Mouse (Mus musculus) heart, embryonic 14.5 days (tissue): ENCODE measurements around the gene Zfyve26. TPM values are rescaled to one million over a fixed set of nuclear protein-coding genes. Genes with fewer than 3 reads are reported as not detected.
A peak's percentile ranks its signal among the peaks of the same experiment; 100 is the strongest.

ENCODE experiments used
- ATAC-seq: fragments of 200-750 bp; cut with Nextera tagmentation; 2 replicates; pipeline ENCODE4 v1.8.0; 2017; ENCODE audit warnings: low read depth, moderate TSS enrichment; ENCODE audit not compliant: insufficient number of reproducible peaks, insufficient read depth, low FRiP score
- H3K27ac ChIP-seq, 2 experiments: fragments of 200-500 bp in 1 of 2; fragments of 300-500 bp in 1 of 2; sonication (generic) in 1 of 2; replicated peaks in 1 of 2; 2 replicates each; pipeline ENCODE4 v1.5.1; 2012 to 2014; ENCODE audit warnings: low read depth in 2 of 2, low read length in 2 of 2, control low read depth in 1 of 2, mild to moderate bottlenecking in 1 of 2, mixed read lengths in 1 of 2; ENCODE audit not compliant: control insufficient read depth in 1 of 2, insufficient read depth in 1 of 2
- H3K27me3 ChIP-seq: fragments of 300-500 bp; sonication (generic); 2 replicates; pipeline ENCODE4 v1.6.1; 2014; ENCODE audit warnings: mild to moderate bottlenecking, low read length, control low read depth; ENCODE audit not compliant: control insufficient read depth, insufficient read depth
- H3K36me3 ChIP-seq: fragments of 300-500 bp; sonication (generic); 2 replicates; pipeline ENCODE4 v1.6.1; 2014; ENCODE audit warnings: mild to moderate bottlenecking, control low read depth, low read length, mixed read lengths; ENCODE audit not compliant: control insufficient read depth, insufficient read depth
- H3K4me1 ChIP-seq, 2 experiments: fragments of 200-500 bp in 1 of 2; fragments of 300-500 bp in 1 of 2; sonication (generic) in 1 of 2; 2 replicates each; pipeline ENCODE4 v1.6.1; 2012 to 2014; ENCODE audit warnings: low read length in 2 of 2, control low read depth in 1 of 2, mixed read lengths in 1 of 2; ENCODE audit not compliant: control insufficient read depth in 2 of 2, insufficient read depth in 2 of 2
- H3K4me2 ChIP-seq: fragments of 300-500 bp; sonication (generic); 2 replicates; pipeline ENCODE4 v1.6.1; 2014; ENCODE audit warnings: mild to moderate bottlenecking, low read length
- H3K4me3 ChIP-seq, 2 experiments: fragments of 200-500 bp in 1 of 2; fragments of 300-500 bp in 1 of 2; sonication (generic) in 1 of 2; 2 replicates each; pipeline ENCODE4 v1.5.1; 2012 to 2014; ENCODE audit warnings: low read length in 2 of 2, mild to moderate bottlenecking in 2 of 2, control low read depth in 1 of 2, low read depth in 1 of 2, moderate library complexity in 1 of 2; ENCODE audit not compliant: control insufficient read depth in 1 of 2, insufficient read depth in 1 of 2
- H3K9ac ChIP-seq: fragments of 300-500 bp; sonication (generic); 2 replicates; pipeline ENCODE4 v1.6.1; 2014; ENCODE audit warnings: mild to moderate bottlenecking, low read length
- H3K9me3 ChIP-seq: fragments of 300-500 bp; sonication (generic); 2 replicates; pipeline ENCODE4 v1.6.1; 2016; ENCODE audit warnings: low read length, control low read depth; ENCODE audit not compliant: control insufficient read depth
- WGBS: fragments of 180-500 bp; shearing (Covaris S2); extraction: QIAGEN DNeasy Blood & Tissue Kit; methylation state at CpG from one replicate; pipeline ENCODE4 v1.1.7; 2014; 5-methylcytosine and 5-hydroxymethylcytosine counted together
- polyA plus RNA-seq: library from polyadenylated mRNA; unstranded; fragments of >200 nt; fragmentation: Nextera tagmentation; extraction: Ambion mirVana; gene quantifications from 2 replicates; pipeline ENCODE4 v1.2.1, GENCODE M21; 2014

Zfyve26 gene
- polyA plus RNA-seq, 1 experiment from 2014 or later, result 11.1 TPM

DNA sequence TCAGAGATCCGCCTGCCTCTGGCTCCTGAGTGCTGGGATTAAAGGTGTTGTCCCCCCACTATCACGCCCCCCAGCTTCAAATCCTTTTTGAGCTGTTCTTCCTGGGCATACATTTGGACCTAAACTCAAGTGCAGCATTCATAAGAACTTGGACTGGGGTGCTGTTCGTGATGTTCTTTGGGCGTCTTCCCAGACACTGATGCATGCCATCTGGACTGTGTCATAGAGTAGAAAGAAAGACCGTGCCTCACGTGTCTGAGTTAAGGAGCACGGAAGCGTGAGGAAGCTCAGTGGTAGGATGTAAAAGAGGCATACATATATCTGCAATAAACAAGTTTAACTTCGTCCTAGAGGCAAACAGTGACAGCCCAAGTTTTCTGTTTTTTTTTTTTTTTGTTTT, 5.7 kb upstream of the Zfyve26 start:
- ATAC-seq, result no peak
- Histone ChIP-seq H3K36me3 (0 out of 2 replicates have a peak, but pooled peaks cover 2% of the 10 kb centered on the region), H3K4me3 (no peak overlapping the region), H3K9me3 (no peaks in the 10 kb centered on the region), H3K27ac (no peak overlapping the region), H3K9ac (no peak overlapping the region), H3K27me3 (no peaks in the 10 kb centered on the region), H3K4me1 (peaks cover 0 to 6% of the 10 kb centered on the region in 2 experiments; a peak in 2 of 4 replicates), H3K4me2 (no peak overlapping the region)
- 72% methylated on average over 9 of the region's 9 CpGs for WGBS

DNA sequence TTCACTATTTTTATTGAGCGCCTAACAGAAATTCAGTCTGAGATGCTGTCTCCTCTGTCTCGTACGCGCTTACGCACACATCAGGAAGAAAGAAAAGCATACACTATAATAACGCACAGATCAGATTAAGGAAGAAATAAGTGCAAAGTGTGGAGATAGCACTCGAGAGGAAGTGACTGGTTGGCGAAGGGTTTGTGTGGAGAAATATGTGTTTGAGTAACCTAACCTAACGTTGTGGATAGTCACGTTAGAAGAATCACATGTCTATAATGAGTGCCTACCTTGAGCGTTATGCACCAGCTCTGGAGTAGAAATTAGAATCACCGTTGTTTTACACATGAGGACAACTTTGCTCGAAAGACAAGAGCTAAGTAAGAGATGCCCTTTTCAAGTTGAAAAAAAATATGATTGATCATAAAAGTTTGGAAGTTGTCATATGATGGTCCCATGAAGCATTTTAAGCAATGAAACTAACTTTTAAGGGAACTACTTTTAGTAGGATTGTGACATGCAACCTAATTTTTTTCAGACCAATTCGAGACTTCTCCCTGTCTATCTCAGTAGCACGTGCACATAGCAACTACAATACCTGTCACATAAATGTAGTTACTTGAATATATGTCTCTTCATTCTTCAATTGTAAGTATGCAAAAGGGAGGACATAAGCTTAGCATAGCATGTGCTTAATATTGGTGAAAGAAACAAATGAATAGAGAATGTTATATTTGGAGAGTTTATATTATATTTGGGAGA, 2.0 kb upstream of the Zfyve26 start:
- Histone ChIP-seq H3K9me3 (no peaks in the 10 kb centered on the region), H3K9ac (peak overlapping the region; percentile 71), H3K27ac (no peak overlapping the region), H3K36me3 (0 out of 2 replicates have a peak, but pooled peaks cover 13% of the 10 kb centered on the region), H3K4me3 (peak overlapping the region; percentile 57 to 97; a peak in 3 of 4 replicates), H3K27me3 (no peaks in the 10 kb centered on the region), H3K4me1 (peaks cover 0 to 19% of the 10 kb centered on the region in 2 experiments; a peak in 2 of 4 replicates), H3K4me2 (peak overlapping the region; percentile 92)
- ATAC-seq, result no peak
- WGBS, result 14% methylated on average over 15 of the region's 15 CpGs

DNA sequence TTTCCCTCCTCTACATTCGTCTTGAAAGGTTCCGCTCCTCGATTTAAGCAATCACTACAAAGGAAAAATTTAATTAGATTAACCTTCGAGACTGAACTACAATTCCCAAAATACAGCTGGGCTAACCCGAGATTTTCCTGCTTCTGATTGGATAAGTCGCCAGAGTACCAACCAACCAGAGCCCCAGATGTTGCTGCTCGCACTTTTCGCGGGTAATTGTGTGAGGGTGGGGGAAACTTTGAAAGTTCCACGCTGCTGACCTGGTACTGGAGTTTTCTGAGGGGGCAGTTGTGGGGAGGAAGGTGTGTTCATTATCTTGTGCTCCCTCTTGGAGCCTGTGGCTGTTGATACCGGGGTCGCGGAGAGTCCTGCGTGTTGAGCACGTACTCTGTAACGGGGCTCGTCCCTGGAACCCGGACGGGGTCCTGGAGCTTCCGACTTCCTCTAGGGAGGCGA, 1.0 kb upstream of the Zfyve26 start, which contains the start of gene Rad51b:
Gene Rad51b (plus strand): TSS at position 162 of the 456 bp plus-strand sequence.
- under 1% methylated on average over 21 of the region's 21 CpGs for WGBS
- Histone ChIP-seq H3K9ac (peak within 1 kb of the TSS; percentile 71), H3K4me3 (peak within 1 kb of the TSS; percentile 57 to 97), H3K9me3 (no peaks in the 10 kb centered on the region), H3K4me2 (peak within 1 kb of the TSS; percentile 92), H3K36me3 (0 out of 2 replicates have a peak, but pooled peaks cover 16% of the 10 kb centered on the region), H3K27me3 (no peaks in the 10 kb centered on the region), H3K4me1 (peaks cover 0 to 19% of the 10 kb centered on the region in 2 experiments; a peak in 2 of 4 replicates), H3K27ac (peak within 1 kb of the TSS; percentile 56 to 84)
- peak; percentile 72 for ATAC-seq

- H3K36me3 ChIP-seq, result peaks cover 41% of the 10 kb centered on the region
- H3K4me2 ChIP-seq, result no peak overlapping the region
- ATAC-seq, result no peak
- no peaks in the 10 kb centered on the region for H3K27me3 ChIP-seq
- no peak overlapping the region for H3K4me3 ChIP-seq
- H3K27ac ChIP-seq, result no peak overlapping the region
- no peak overlapping the region for H3K9ac ChIP-seq
- H3K4me1 ChIP-seq, result peaks cover 0 to 15% of the 10 kb centered on the region in 2 experiments; a peak in 2 of 4 replicates
- WGBS, result 87% methylated on average over 6 of the region's 6 CpGs
- H3K9me3 ChIP-seq, result no peaks in the 10 kb centered on the region
These were observed 3.2 kb downstream of the Zfyve26 start for GRCm38 (mm10) chr12:79292874-79293273.

GRCm38 (mm10) chr12:79282595-79282994, 13.5 kb downstream of the Zfyve26 start:
- Histone ChIP-seq H3K9me3 (no peaks in the 10 kb centered on the region), H3K9ac (no peak overlapping the region), H3K4me2 (no peak overlapping the region), H3K4me3 (no peak overlapping the region), H3K4me1 (no peaks in the 10 kb centered on the region), H3K36me3 (peaks cover 97% of the 10 kb centered on the region), H3K27me3 (no peaks in the 10 kb centered on the region), H3K27ac (no peak overlapping the region)
- no peak for ATAC-seq
- WGBS, result 87% methylated on average over 8 of the region's 8 CpGs

- H3K4me3 ChIP-seq, result no peak overlapping the region
- H3K4me1 ChIP-seq, result no peaks in the 10 kb centered on the region
- no peak overlapping the region for H3K4me2 ChIP-seq
- no peak overlapping the region for H3K9ac ChIP-seq
- no peaks in the 10 kb centered on the region for H3K9me3 ChIP-seq
- H3K27ac ChIP-seq, result no peak overlapping the region
- ATAC-seq, result no peak
- WGBS, result 85% methylated on average over 13 of the region's 13 CpGs
- H3K36me3 ChIP-seq, result peaks cover 95% of the 10 kb centered on the region
- H3K27me3 ChIP-seq, result no peaks in the 10 kb centered on the region
These were observed 16.5 kb downstream of the Zfyve26 start for GRCm38 (mm10) chr12:79279513-79280115.

DNA sequence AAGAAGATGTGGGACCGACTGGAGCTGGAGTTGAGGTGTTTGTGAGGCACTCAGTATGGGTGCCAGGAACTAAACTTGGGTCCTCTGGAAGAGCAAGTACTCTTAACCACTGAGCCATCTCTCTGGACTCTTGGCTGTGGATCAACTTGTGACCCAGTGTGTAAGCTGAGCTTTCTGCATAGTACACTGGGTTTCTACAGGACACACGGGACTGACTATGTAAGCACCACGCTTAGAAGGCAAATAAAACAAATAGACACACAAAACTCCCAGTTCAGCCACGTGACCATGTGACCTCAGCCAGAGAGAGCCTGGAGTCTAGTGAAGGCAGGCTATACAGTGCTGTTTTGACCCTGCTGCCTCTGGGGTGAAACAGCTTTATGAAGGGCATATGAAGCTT, 23.5 kb downstream of the Zfyve26 start:
- 88% methylated on average over 4 of the region's 4 CpGs for WGBS
- H3K27ac ChIP-seq, result no peak overlapping the region
- H3K27me3 ChIP-seq, result no peaks in the 10 kb centered on the region
- H3K4me2 ChIP-seq, result no peak overlapping the region
- no peaks in the 10 kb centered on the region for H3K9me3 ChIP-seq
- H3K4me3 ChIP-seq, result no peak overlapping the region
- ATAC-seq, result no peak
- no peak overlapping the region for H3K9ac ChIP-seq
- H3K4me1 ChIP-seq, result no peaks in the 10 kb centered on the region
- peaks cover 97% of the 10 kb centered on the region for H3K36me3 ChIP-seq
